Mouse (Mus musculus): ENCODE measurements around the gene Avl9. TPM values are rescaled to one million over a fixed set of nuclear protein-coding genes. Genes with fewer than 3 reads are reported as not detected.
A peak's percentile ranks its signal among the peaks of the same experiment; 100 is the strongest.

The Avl9 gene
- polyA plus RNA-seq, 1 experiment from 2014 or later, result 42.0 TPM

GRCm38 (mm10) chr6:56797311-56798151 lies 82.8 kb downstream of the Avl9 start, which contains the start of gene Kbtbd2:
Kbtbd2 (minus strand) TSS chr6:56797813.
- H3K27ac ChIP-seq, result peak within 1 kb of the TSS; percentile 100
- under 1% methylated on average over 91 of the region's 98 CpGs for WGBS
- peak within 1 kb of the TSS; percentile 93 for H3K9ac ChIP-seq
- peaks cover 18% of the 10 kb centered on the region for H3K4me1 ChIP-seq
- H3K27me3 ChIP-seq, result no peaks in the 10 kb centered on the region
- peak within 1 kb of the TSS; percentile 88 for H3K4me3 ChIP-seq (replicated peaks)
- 0 out of 2 replicates have a peak, but pooled peaks cover 4% of the 10 kb centered on the region for H3K36me3 ChIP-seq (replicated peaks)
- H3K9me3 ChIP-seq, result no peaks in the 10 kb centered on the region
- H3K4me2 ChIP-seq, result peak within 1 kb of the TSS; percentile 68
- peak; percentile 95 for ATAC-seq (ENCODE audit: low FRiP score)

DNA sequence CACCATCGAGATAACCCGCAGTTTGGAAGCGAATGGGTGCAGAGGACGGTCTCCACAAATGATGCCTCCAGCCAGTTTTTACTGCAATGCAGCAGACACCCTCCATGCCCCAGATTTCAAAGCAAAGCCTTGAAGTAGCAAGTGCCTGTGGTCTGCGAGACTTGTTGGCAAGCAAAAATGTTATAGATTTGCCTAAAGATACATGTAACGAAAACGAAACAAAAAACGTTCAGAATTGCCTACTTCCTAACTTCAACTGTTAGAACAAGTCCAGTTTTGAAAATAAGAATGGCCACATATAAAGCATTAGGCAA lies 83.4 kb downstream of the Avl9 start:
- peak overlapping the region; percentile 68 for H3K4me2 ChIP-seq
- 26% methylated on average over 8 of the region's 8 CpGs for whole genome bisulfite sequencing
- H3K9me3 ChIP-seq, result no peaks in the 10 kb centered on the region
- H3K4me3 ChIP-seq (replicated peaks), result peak overlapping the region; percentile 88
- peak overlapping the region; percentile 93 for H3K9ac ChIP-seq
- peaks cover 18% of the 10 kb centered on the region for H3K4me1 ChIP-seq
- peak overlapping the region; percentile 100 for H3K27ac ChIP-seq
- no peak for ATAC-seq (ENCODE audit: low FRiP score)
- no peaks in the 10 kb centered on the region for H3K27me3 ChIP-seq
- no peaks in the 10 kb centered on the region for H3K36me3 ChIP-seq (replicated peaks)

GRCm38 (mm10) chr6:56805026-56805425 lies 90.3 kb downstream of the Avl9 start:
- H3K36me3 ChIP-seq (replicated peaks), result no peaks in the 10 kb centered on the region
- H3K4me2 ChIP-seq, result no peak overlapping the region
- no peaks in the 10 kb centered on the region for H3K27me3 ChIP-seq
- no peak overlapping the region for H3K4me3 ChIP-seq (replicated peaks)
- H3K9ac ChIP-seq, result no peak overlapping the region
- H3K4me1 ChIP-seq, result no peaks in the 10 kb centered on the region
- 84% methylated on average over 4 of the region's 4 CpGs for WGBS
- H3K9me3 ChIP-seq, result no peaks in the 10 kb centered on the region
- no peak for ATAC-seq (ENCODE audit: low FRiP score)
- no peak overlapping the region for H3K27ac ChIP-seq

DNA sequence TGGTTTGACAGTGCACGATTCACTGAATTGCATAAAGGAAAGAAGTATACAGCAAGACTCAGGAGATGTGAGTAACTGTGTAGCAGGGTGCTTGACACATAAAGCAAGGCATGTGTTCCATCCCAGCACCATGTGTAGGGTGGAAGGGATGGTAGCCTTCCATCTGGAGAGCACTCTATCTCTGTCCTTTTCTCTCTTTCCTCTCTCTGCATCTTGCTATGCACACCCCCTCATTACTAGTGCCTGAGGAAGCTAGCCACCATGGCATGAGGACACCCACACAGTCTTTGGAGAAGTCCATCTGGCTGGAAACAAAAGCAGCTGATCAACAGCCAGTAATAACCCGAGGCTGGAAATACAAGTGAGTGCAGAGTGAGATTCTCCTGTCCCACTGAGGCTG lies 91.5 kb downstream of the Avl9 start:
- Histone ChIP-seq H3K36me3 (replicated peaks) (no peaks in the 10 kb centered on the region), H3K27me3 (no peaks in the 10 kb centered on the region), H3K9ac (no peak overlapping the region), H3K4me3 (replicated peaks) (no peak overlapping the region), H3K27ac (no peak overlapping the region), H3K4me2 (no peak overlapping the region), H3K9me3 (no peaks in the 10 kb centered on the region), H3K4me1 (no peaks in the 10 kb centered on the region)
- ATAC-seq (ENCODE audit: low FRiP score), result no peak
- WGBS, result 83% methylated on average over 2 of the region's 2 CpGs

DNA sequence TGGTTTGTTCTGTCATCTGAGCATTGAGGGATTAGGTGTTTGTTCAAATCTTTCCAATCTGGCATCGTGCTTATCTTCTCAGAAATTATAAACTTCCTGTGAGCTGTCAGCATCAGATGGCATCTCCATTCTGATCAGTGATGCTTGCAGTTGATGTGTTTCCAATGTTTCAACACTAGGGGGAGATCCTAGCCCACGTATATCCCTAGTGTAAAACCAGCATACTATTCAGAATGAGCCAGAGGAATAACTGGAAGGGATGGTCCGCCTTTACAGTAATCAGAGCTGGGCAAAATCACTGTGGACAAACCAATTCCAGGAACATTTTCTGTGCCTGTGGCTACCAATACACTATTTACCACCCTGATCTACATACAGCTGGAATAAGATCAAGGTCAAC lies 94.0 kb downstream of the Avl9 start:
- peak; percentile 84 for ATAC-seq (ENCODE audit: low FRiP score)
- Histone ChIP-seq H3K27ac (no peak overlapping the region), H3K36me3 (replicated peaks) (no peaks in the 10 kb centered on the region), H3K9ac (no peak overlapping the region), H3K4me1 (peaks cover 8% of the 10 kb centered on the region), H3K4me2 (no peak overlapping the region), H3K27me3 (no peaks in the 10 kb centered on the region), H3K9me3 (no peaks in the 10 kb centered on the region), H3K4me3 (replicated peaks) (no peak overlapping the region)
- WGBS, result 17% methylated on average over 3 of the region's 3 CpGs

Other genes with a start within 250 kb of the Avl9 start
- 9.3 and 9.7 TPM in 2 replicates for gene Pde1c, start 145.8 kb upstream of the Avl9 start, polyA plus RNA-seq (2016; fragmentation: Nextera tagmentation; extraction: Ambion mirVana)
- 221 and 228 TPM in 2 replicates for gene Lsm5, start 10.2 kb upstream of the Avl9 start, polyA plus RNA-seq (2016; fragmentation: Nextera tagmentation; extraction: Ambion mirVana)
- 42.1 and 44.6 TPM in 2 replicates for gene Kbtbd2, start 82.9 kb downstream of the Avl9 start, polyA plus RNA-seq (2016; fragmentation: Nextera tagmentation; extraction: Ambion mirVana)
- gene Fkbp9, start 117.2 kb downstream of the Avl9 start, polyA plus RNA-seq (2016; fragmentation: Nextera tagmentation; extraction: Ambion mirVana), result 46.7 and 50.4 TPM in 2 replicates
- gene Nt5c3, start 209.0 kb downstream of the Avl9 start, polyA plus RNA-seq (2016; fragmentation: Nextera tagmentation; extraction: Ambion mirVana), result 85.8 and 86.8 TPM in 2 replicates
- 0.36 and 0.40 TPM in 2 replicates for gene Vmn1r4, start 209.1 kb downstream of the Avl9 start, polyA plus RNA-seq (2016; fragmentation: Nextera tagmentation; extraction: Ambion mirVana)